Mouse (Mus musculus) thymus, postnatal 25 days (tissue): ENCODE results near the gene Ccdc163.

ENCODE experiments used
- DNase-seq: peaks from one replicate; pipeline ENCODE4 v3.0.0; 2022

The Ccdc163 gene

GRCm38 (mm10) chr4:116707666-116708065 lies 643 bp upstream of the Ccdc163 start:
- DNase-seq, result no peak

- no peak for DNase-seq
These were observed 582 bp downstream of the Ccdc163 start for GRCm38 (mm10) chr4:116708791-116709390.

GRCm38 (mm10) chr4:116710154-116710553 lies 1.8 kb downstream of the Ccdc163 start:
- no peak for DNase-seq

DNA sequence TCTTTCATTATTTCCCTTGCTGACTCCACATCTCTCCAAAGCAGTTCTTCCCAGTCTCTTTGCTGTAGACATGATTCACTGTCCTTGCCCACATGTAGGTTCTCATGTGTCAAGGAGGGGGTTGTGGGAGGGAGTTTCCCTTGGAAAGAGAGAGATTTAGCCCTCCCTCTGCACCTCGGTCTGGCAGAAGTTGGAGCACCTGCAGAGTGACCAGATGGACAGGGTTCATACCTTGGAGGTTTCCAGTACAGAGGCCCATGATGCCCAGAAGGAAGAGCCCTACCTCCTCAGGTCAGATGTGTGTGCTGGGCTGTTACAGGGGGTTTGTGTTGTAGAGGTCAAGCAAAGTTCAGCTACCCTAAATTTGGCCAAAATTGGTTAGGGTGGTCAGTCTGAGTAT lies 4.2 kb downstream of the Ccdc163 start:
- DNase-seq, result no peak

DNA sequence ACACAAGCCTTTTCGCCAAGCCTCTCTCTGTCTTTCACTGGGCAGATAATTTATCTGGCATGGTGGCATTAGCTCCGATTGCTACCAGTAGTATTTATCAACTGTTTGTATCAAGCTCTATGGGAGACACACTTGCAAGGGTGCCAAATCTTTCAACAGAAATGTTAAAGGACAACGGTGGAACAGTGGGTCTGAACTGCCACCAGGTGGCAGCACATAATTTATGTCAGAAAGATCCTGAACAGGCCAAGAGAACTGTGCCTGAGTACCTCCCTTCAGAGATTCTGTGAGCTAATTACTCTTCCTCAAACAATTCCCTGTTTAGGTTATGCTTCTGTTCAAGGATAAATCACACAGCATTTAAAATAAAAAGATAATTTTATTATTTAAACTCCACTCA lies 11.1 kb downstream of the Ccdc163 start:
- peak; percentile 62 for DNase-seq

GRCm38 (mm10) chr4:116720343-116721097 lies 12.2 kb downstream of the Ccdc163 start, which contains the start of gene Tesk2:
TSS of gene Tesk2 (plus strand) at chr4:116720948.
- peak; percentile 88 for DNase-seq

- no peak for DNase-seq
These were observed 12.9 kb downstream of the Ccdc163 start for GRCm38 (mm10) chr4:116721098-116721628.

DNA sequence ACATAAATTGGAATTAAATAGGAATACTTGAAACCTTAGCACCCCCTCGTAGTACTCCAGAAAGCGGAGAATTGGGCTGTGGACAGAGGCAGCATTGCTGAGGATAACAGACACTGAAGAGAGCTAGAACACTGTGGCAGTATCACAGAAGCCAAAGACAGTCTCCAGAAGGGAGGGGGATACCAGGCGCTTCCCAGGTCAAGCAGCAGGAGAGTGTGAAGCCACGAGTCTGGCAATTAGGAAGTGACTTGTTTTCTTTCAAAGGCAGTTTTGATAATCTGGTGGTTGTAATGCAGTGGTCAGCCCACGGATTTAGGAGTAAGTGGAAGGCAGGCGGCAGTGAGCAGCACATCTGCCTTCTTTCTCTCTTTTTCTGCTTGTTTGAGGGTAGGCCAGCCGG lies 13.9 kb downstream of the Ccdc163 start:
- no peak for DNase-seq

DNA sequence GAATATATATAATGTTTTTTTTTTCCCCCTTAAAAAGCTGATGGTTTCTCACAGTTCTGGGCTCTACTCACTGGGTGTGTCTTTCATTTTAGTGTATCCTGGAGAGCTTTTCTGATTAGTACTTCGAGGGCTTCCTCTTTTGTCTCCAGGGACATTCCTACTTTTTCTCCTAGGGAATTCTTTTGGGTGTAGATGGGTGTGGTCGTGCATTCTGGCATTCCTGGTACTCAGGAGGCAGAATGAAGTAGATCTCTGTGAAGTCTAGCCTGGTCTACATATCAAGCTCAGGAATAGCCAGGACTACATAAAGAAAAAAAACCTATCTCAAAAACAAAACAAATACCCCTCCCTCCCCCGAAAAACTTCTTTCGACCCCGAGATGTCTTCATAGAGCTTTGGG lies 17.1 kb downstream of the Ccdc163 start:
- DNase-seq, result no peak

- no peak for DNase-seq
These were observed 19.1 kb downstream of the Ccdc163 start for GRCm38 (mm10) chr4:116727401-116727800.

DNA sequence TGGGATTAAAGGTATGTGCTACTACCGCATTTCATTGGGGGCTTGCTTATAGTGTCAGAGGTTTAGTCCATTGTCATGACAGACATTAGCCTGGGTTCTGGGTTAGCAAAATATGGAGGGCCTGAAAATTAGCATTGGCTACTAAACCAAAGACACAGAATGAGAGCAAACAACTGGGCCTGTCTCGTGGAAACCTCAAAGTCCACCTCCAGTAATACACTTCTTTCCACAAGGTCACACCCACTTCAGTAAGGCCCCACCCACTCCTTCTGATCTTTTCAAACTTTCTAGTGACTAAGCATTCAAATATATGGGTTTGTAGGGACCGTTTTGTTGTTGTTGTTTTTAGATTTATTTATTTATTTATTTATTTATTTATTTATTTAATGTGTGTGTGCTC lies 21.2 kb downstream of the Ccdc163 start:
- DNase-seq, result no peak

DNA sequence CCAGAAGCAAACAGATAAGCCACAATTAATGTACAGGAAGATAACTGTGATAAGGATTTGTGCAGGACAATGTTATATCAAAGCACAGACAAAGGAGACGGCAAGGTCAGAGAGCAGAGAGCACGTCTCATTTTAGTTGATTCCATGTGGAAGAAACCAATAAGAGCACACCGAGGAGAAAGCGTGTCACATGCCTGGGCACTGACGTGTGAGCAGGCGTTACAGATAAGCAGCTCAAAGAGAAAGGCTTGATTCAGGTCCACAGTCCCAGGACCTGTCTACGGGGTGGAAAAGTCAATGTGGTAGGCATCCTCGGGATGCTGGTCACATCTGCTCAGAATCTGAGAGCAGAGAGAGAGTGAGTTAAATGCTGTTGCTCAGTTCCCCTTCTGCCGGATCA lies 22.8 kb downstream of the Ccdc163 start:
- DNase-seq, result no peak

GRCm38 (mm10) chr4:116732355-116732754 lies 24.0 kb downstream of the Ccdc163 start:
- no peak for DNase-seq

GRCm38 (mm10) chr4:116734996-116735395 lies 26.7 kb downstream of the Ccdc163 start:
- DNase-seq, result peak; percentile 10

DNA sequence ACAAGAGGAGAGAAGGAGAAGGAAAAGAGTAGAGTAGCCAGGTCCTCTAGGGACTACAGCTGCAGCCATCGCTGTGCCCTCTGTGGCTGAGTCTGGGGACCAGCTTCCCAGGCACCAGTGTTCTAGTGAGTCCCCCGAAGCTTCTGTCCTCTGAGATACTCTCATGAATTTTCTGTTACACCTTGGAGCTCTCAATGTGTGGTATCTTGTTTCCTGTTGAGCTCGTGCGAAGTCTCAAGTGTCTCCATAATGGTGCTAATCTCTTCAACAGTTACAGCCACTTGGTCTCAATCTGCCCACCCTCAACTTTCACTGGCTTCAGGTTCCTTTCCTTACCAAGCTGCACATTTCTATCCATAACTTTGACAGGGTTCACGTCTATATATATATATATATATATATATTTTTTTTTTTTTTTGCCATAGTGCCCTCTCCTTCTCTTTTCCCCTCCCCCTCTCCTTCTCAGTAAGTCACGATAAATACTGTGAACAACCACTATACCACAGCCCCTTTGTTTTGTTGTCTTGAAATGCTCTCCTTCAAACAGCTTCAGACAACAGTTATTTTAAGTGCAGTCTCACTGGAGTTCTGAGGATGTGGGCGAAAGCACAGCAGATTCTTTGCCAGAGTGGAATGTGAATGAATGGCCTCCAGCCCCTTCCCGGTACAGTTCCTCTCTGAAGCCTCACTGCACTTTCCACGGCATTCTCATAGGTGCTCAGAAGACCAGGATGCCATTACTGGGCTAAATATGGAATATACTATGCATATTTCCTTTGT lies 30.9 kb downstream of the Ccdc163 start:
- DNase-seq, result no peak

- DNase-seq, result no peak
These were observed 41.4 kb downstream of the Ccdc163 start for GRCm38 (mm10) chr4:116749750-116750149.

DNA sequence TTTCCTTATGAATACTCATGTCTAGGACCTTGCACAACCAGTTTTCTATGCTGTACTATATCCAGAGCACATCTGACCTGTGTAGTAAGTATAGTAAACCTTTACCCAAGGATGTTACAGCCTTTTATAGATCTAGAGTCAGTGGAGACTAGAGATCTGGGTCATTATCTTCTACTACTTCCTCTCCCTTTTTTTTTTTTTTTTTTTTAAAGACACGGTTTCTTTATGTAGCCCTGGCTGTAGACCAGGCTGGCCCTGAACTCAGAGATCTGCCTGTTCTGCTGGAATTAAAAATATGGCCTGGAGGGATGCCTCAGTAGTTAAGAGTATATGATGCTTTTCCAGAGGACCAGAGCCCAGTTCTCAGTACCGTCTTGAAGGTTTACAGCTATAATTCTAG lies 53.6 kb downstream of the Ccdc163 start:
- DNase-seq, result no peak

DNA sequence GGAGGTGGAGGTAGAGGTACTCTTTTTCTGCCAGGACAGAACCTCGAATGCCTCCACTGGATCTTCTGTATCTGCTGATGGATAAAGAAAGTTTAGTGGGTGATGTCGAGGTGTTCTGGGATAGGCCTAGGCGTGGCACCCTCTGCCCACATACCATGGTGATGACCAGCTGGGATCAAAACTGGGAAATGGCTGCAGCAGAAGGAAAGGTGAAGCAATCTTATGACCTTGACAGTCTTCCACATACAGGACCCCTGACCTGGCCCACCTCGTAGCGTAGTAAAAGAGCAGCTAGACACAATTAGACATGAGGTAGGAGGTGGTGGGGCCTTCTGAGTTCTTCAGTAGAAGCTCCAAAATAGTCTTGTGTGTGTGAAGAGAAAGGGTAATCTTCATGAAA lies 55.7 kb downstream of the Ccdc163 start:
- no peak for DNase-seq

GRCm38 (mm10) chr4:116768510-116768909 lies 60.2 kb downstream of the Ccdc163 start:
- no peak for DNase-seq

- DNase-seq, result no peak
These were observed 60.8 kb downstream of the Ccdc163 start for GRCm38 (mm10) chr4:116769060-116769459.

GRCm38 (mm10) chr4:116776391-116776790 lies 68.1 kb downstream of the Ccdc163 start:
- no peak for DNase-seq

GRCm38 (mm10) chr4:116777079-116777478 lies 68.8 kb downstream of the Ccdc163 start:
- no peak for DNase-seq

- no peak for DNase-seq
These were observed 72.2 kb downstream of the Ccdc163 start for GRCm38 (mm10) chr4:116780541-116780940.

- no peak for DNase-seq
These were observed 73.1 kb downstream of the Ccdc163 start for GRCm38 (mm10) chr4:116781366-116781765.
